Mouse (Mus musculus) hindbrain, embryonic 12.5 days (tissue): ENCODE data around the gene Atp1a4. TPM values are rescaled to one million over a fixed set of nuclear protein-coding genes. Genes with fewer than 3 reads are reported as not detected.

Source experiments
- ATAC-seq: fragments of 200-750 bp; cut with Nextera tagmentation; 2 replicates; pipeline ENCODE4 v1.8.0; 2017; ENCODE audit warnings: moderate TSS enrichment; ENCODE audit not compliant: low FRiP score
- H3K27ac ChIP-seq: fragments of 300-500 bp; sonication (generic); 2 replicates; pipeline ENCODE4 v1.5.1; 2016; ENCODE audit warnings: mild to moderate bottlenecking
- H3K27me3 ChIP-seq: fragments of 300-500 bp; sonication (generic); 2 replicates; pipeline ENCODE4 v1.6.1; 2016; ENCODE audit warnings: mild to moderate bottlenecking
- H3K36me3 ChIP-seq: fragments of 300-500 bp; sonication (generic); 2 replicates; pipeline ENCODE4 v1.6.1; 2016; ENCODE audit warnings: mild to moderate bottlenecking
- H3K4me1 ChIP-seq: fragments of 300-500 bp; sonication (generic); 2 replicates; pipeline ENCODE4 v1.6.1; 2016
- H3K4me2 ChIP-seq: fragments of 300-500 bp; sonication (generic); replicated peaks from 2 replicates; pipeline ENCODE4 v1.6.1; 2016; ENCODE audit warnings: mild to moderate bottlenecking
- H3K4me3 ChIP-seq: fragments of 300-500 bp; sonication (generic); 2 replicates; pipeline ENCODE4 v1.5.1; 2016; ENCODE audit warnings: mild to moderate bottlenecking
- H3K9ac ChIP-seq: fragments of 300-500 bp; sonication (generic); 2 replicates; pipeline ENCODE4 v1.6.1; 2016; ENCODE audit warnings: mild to moderate bottlenecking, moderate library complexity
- H3K9me3 ChIP-seq: fragments of 300-500 bp; sonication (generic); replicated peaks from 2 replicates; pipeline ENCODE4 v1.6.1; 2016; ENCODE audit warnings: mild to moderate bottlenecking
- WGBS: fragments of 180-500 bp; shearing (Covaris S2); methylation state at CpG from one replicate; pipeline ENCODE4 v1.1.7; 2016; 5-methylcytosine and 5-hydroxymethylcytosine counted together
- polyA plus RNA-seq: library from polyadenylated mRNA; unstranded; fragments of >200 nt; fragmentation: Nextera tagmentation; extraction: Ambion mirVana; gene quantifications from 2 replicates; pipeline ENCODE4 v1.2.1, GENCODE M21; 2016

Gene Atp1a4
- polyA plus RNA-seq, 1 experiment from 2014 or later, result not detected

DNA sequence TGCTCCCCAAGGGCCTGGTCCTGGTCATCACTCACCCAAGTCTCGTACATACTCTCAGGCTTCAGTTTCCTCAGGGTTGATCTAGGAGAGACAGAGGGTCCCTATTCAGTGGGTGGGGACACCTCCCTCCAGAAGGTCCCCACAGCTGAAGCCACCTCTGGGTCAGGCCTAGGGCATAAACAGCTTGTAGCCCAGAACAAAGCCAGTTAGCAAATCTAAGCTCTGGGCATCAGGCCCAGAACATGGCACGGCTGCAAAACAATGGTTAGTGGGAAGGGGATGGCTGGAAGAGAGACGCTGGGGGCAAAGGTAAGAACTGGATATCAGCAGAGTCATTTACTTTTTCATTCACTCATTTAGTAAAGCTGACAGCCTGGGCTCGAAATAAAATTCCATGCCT, 44.4 kb downstream of the Atp1a4 start:
- Histone ChIP-seq H3K27me3 (no peaks in the 10 kb centered on the region), H3K36me3 (peaks cover 5% of the 10 kb centered on the region; the same call in 1 of the 2 replicates), H3K27ac (0 out of 2 replicates have a peak overlapping the region, but pooled peaks have one; percentile 19), H3K9ac (no peak overlapping the region), H3K4me2 (no peak overlapping the region), H3K4me1 (peaks cover 29% of the 10 kb centered on the region), H3K9me3 (no peaks in the 10 kb centered on the region), H3K4me3 (no peak overlapping the region)
- ATAC-seq, result peak; percentile 36; the same call in 1 of the 2 replicates
- 58% methylated on average over 4 of the region's 4 CpGs for WGBS

GRCm38 (mm10) chr1:172212776-172213175, 45.4 kb downstream of the Atp1a4 start:
- 55% methylated on average over 5 of the region's 5 CpGs for WGBS
- Histone ChIP-seq H3K4me2 (no peak overlapping the region), H3K4me3 (no peak overlapping the region), H3K27ac (no peak overlapping the region; the same call in 1 of the 2 replicates), H3K9ac (no peak overlapping the region), H3K36me3 (peaks cover 5% of the 10 kb centered on the region; the same call in 1 of the 2 replicates), H3K27me3 (no peaks in the 10 kb centered on the region), H3K9me3 (no peaks in the 10 kb centered on the region), H3K4me1 (peaks cover 23% of the 10 kb centered on the region)
- no peak for ATAC-seq

DNA sequence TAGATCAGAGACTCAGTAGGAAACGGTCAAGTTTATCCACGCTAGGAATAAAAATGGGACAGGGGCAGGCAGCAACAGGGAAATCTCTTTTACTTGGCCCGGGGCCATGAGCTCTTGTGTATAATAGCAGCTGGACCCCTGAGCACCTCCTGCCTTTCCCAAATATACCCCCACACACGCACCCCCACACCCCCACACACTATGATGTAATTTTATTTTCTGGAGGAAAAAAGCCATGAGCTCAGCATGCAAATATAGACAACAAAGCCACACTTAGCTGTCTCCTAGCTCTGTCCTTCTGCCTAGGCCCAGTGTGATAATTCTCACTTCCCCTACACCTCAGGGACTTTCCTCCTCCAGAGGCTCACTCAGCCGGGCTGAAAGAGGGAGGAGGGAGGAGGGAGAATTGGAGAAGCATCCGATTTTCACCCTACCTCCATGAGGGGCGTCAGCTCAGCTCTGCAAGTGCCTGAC, 51.1 kb downstream of the Atp1a4 start:
- peaks cover 5% of the 10 kb centered on the region; the same call in 1 of the 2 replicates for H3K36me3 ChIP-seq
- no peaks in the 10 kb centered on the region for H3K27me3 ChIP-seq
- H3K4me2 ChIP-seq, result peak overlapping the region; percentile 88
- peaks cover 51% of the 10 kb centered on the region for H3K4me1 ChIP-seq
- 0 out of 2 replicates have a peak, but pooled peaks have one; percentile 4 for ATAC-seq
- no peaks in the 10 kb centered on the region for H3K9me3 ChIP-seq
- H3K9ac ChIP-seq, result peak overlapping the region; percentile 96; the same call in 1 of the 2 replicates
- 13% methylated on average over 7 of the region's 7 CpGs for WGBS
- H3K4me3 ChIP-seq, result no peak overlapping the region; the same call in 1 of the 2 replicates
- H3K27ac ChIP-seq, result peak overlapping the region; percentile 93

GRCm38 (mm10) chr1:172206141-172206917, 51.9 kb downstream of the Atp1a4 start, which contains the start of gene Pea15a:
TSS of gene Pea15a (minus strand) at chr1:172206804.
- Histone ChIP-seq H3K36me3 (peaks cover 5% of the 10 kb centered on the region; the same call in 1 of the 2 replicates), H3K27ac (peak within 1 kb of the TSS; percentile 93), H3K4me2 (peak within 1 kb of the TSS; percentile 88), H3K27me3 (no peaks in the 10 kb centered on the region), H3K9ac (peak within 1 kb of the TSS; percentile 96), H3K4me3 (peak within 1 kb of the TSS; percentile 74), H3K9me3 (no peaks in the 10 kb centered on the region), H3K4me1 (peaks cover 59% of the 10 kb centered on the region)
- WGBS, result under 1% methylated on average over 39 of the region's 40 CpGs
- ATAC-seq, result peak; percentile 65

DNA sequence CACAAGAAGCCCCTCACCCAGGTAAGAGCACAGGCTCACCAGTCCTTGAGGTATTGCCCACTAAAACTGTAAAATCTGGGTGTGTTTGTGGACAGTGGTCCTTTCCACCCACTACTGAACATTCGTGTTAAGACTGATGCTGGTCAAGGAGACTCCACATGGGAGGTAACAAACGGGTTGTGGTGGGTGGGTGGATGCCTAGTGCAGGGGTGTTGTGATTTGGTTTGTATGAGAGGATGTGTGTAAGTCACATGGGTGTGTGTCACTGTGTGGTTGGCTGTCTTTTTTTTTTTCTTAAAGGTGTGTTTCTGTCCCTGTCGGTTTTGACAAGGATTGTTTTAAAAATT, 52.5 kb downstream of the Atp1a4 start:
- Histone ChIP-seq H3K4me3 (peak overlapping the region; percentile 74), H3K9me3 (no peaks in the 10 kb centered on the region), H3K4me2 (peak overlapping the region; percentile 88), H3K9ac (peak overlapping the region; percentile 96), H3K27me3 (no peaks in the 10 kb centered on the region), H3K36me3 (peaks cover 7% of the 10 kb centered on the region; the same call in 1 of the 2 replicates), H3K4me1 (peaks cover 65% of the 10 kb centered on the region), H3K27ac (peak overlapping the region; percentile 93)
- ATAC-seq, result no peak
- WGBS, result 7% methylated on average over 3 of the region's 3 CpGs

DNA sequence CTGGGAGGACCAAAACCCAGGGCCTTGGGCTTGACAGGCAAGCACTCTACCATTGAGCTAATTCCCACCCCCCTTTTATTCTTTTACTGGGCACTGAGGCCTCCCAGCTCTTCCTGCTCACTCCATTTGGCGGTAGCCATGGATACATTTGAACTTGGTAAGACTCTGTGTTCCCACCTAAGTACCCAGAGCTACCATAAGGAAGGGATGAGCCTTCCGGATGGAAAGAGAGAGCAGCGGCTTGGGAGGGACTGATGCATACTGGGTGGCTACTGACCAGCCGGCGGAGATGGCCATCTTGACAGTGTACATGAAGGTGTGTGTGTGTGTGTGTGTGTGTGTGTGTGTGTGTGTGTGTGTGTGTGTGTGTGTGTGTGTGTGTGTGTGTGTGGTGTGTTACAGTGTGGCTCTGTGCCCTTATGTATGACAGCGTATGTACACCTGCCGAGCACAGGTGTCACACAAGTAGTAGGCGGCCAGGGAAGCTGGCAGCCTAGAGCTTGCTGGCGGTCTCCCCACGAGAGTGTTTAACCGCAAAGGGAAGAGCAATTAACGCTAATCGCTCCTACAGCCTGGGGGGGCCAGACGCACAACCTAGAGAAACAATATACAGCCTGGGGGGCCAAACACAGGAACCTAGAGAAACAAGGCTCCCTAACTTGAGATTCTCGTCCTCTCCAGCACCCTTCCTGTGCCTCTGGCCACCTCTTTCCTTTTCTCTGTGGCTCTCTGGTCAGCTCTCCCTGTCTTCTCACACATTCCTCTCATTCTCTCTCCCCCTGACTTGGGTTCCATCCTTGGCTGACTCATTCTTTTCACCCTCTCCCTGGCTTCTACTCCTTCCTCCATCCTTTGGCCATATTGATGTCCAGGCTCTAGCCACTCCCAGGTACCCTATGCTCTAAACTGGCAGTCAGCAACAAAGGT, 53.1 kb downstream of the Atp1a4 start:
- 27% methylated on average over 9 of the region's 15 CpGs for WGBS
- no peaks in the 10 kb centered on the region for H3K9me3 ChIP-seq
- H3K4me3 ChIP-seq, result peak overlapping the region; percentile 74
- peak overlapping the region; percentile 88 for H3K4me2 ChIP-seq
- H3K4me1 ChIP-seq, result peaks cover 72% of the 10 kb centered on the region
- peak overlapping the region; percentile 93 for H3K27ac ChIP-seq
- H3K36me3 ChIP-seq, result peaks cover 13% of the 10 kb centered on the region
- no peak for ATAC-seq
- peak overlapping the region; percentile 96 for H3K9ac ChIP-seq
- H3K27me3 ChIP-seq, result no peaks in the 10 kb centered on the region

DNA sequence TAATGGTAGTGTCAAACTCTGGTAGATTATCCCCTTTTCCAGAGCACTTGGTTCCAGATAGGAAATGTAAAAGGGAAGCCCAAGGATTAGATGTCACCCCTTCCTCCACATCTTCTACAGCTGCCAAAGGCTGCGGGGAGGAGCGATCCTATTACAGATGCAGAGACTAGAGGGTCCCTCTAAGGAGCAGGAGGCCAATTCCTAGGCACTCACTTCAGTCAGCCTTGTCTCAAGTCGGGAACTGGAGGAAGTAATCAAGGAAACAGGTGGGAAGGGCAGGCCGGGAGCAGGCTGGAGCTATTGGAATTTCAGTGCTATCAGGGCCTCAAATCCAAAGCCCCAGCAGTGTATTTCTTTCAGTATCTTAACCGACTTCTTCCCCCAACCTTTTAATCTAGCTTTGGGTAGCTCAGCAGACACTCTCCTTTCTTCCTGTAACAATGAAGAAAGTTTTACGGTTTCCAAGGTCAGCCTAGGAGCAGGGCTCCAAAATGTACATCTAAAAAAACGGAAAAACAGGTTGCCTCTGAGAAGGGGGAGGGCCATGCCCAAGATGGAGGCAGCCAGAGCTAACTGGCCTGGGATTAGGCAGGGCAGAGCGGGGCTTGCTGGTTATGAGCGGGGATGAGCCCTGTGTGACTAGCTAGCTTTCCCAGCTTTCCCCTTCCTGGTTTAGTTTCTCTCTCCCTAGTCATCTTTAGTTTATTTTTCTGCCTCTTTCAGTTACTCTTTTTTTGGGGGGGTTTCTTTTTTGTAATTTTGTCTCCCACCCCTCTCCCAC, 54.0 kb downstream of the Atp1a4 start:
- H3K4me3 ChIP-seq, result peak overlapping the region; percentile 74
- H3K27me3 ChIP-seq, result no peaks in the 10 kb centered on the region
- H3K9me3 ChIP-seq, result no peaks in the 10 kb centered on the region
- 17% methylated on average over 9 of the region's 9 CpGs for WGBS
- peak overlapping the region; percentile 96 for H3K9ac ChIP-seq
- H3K36me3 ChIP-seq, result peaks cover 16% of the 10 kb centered on the region
- H3K27ac ChIP-seq, result peak overlapping the region; percentile 93
- H3K4me2 ChIP-seq, result peak overlapping the region; percentile 88
- ATAC-seq, result no peak
- H3K4me1 ChIP-seq, result peaks cover 76% of the 10 kb centered on the region

DNA sequence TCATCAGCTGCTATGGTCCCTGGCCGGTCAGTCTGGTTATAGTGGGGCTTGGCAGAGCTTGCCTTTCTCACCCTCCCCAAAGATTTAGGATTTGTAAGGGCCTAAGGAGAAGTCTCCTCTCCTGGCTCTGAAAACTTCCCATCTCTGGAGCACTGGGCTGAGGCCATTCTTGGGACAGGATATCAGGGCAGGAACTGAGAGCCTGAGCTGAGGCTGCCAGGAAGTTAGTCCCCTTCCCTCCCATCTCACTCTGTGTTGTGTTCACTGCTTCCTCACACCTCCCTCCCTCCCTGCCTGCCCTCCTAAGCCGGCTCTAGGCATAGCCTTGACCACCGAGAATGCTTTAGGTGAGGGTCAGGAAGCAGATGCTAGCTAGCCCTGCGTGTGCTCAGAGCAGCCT, 54.6 kb downstream of the Atp1a4 start:
- H3K9me3 ChIP-seq, result no peaks in the 10 kb centered on the region
- peak overlapping the region; percentile 88 for H3K4me2 ChIP-seq
- H3K27me3 ChIP-seq, result no peaks in the 10 kb centered on the region
- ATAC-seq, result no peak
- 5% methylated on average over 4 of the region's 4 CpGs for WGBS
- peak overlapping the region; percentile 93 for H3K27ac ChIP-seq
- peak overlapping the region; percentile 74 for H3K4me3 ChIP-seq
- H3K36me3 ChIP-seq, result peaks cover 21% of the 10 kb centered on the region
- peak overlapping the region; percentile 96 for H3K9ac ChIP-seq
- H3K4me1 ChIP-seq, result peaks cover 76% of the 10 kb centered on the region

- peaks cover 27% of the 10 kb centered on the region for H3K36me3 ChIP-seq
- H3K4me1 ChIP-seq, result peaks cover 76% of the 10 kb centered on the region
- 14% methylated on average over 2 of the region's 2 CpGs for WGBS
- H3K27ac ChIP-seq, result peak overlapping the region; percentile 93
- peak; percentile 53 for ATAC-seq
- no peaks in the 10 kb centered on the region for H3K27me3 ChIP-seq
- 0 out of 2 replicates have a peak overlapping the region, but pooled peaks have one; percentile 74 for H3K4me3 ChIP-seq
- peak overlapping the region; percentile 96 for H3K9ac ChIP-seq
- peak overlapping the region; percentile 88 for H3K4me2 ChIP-seq
- no peaks in the 10 kb centered on the region for H3K9me3 ChIP-seq
Observed at GRCm38 (mm10) chr1:172202894-172203522, 55.2 kb downstream of the Atp1a4 start.

GRCm38 (mm10) chr1:172201967-172202880, 56.0 kb downstream of the Atp1a4 start:
- ATAC-seq, result peak; percentile 6; the same call in 1 of the 2 replicates
- Histone ChIP-seq H3K9me3 (no peaks in the 10 kb centered on the region), H3K9ac (peak overlapping the region; percentile 96; the same call in 1 of the 2 replicates), H3K4me2 (peak overlapping the region; percentile 88), H3K27me3 (no peaks in the 10 kb centered on the region), H3K4me3 (peak overlapping the region; percentile 18), H3K27ac (peak overlapping the region; percentile 93), H3K4me1 (peaks cover 72% of the 10 kb centered on the region), H3K36me3 (peaks cover 35% of the 10 kb centered on the region)
- WGBS, result 10% methylated on average over 14 of the region's 14 CpGs
